Comparison of ENCODE assay signal across 9 mouse cellular contexts in the genomic region with DNA sequence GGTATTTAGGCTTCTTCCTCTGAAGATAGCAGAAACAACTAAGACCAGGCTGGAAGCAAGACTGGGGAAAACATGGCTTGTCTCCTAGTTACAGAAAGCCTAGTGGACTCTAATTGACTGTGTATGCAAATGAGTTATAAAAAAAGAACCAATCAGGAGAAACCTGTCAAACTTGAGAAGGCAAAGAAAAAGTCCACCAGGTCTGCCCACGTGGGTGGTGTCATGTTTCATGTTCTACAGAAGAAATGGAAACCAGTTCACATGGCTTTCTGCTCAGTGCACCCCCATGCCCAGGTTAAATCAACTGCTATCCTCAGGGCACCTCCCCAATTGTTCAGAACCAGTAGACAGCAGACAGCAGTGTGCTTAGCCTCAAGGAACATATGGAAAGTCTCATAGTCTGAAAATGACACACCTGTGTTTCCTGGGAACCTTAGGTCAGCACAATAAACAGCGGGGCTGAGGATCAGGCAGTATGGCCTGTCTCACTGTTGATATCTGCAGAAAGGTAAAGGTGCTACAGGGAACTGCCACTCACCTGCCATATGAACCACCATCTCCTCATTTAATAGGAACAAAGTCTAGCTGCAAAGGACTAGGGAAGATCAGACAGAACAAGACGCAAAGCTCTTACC. TPM values are rescaled to one million over a fixed set of nuclear protein-coding genes. Genes with fewer than 3 reads are reported as not detected.
DNase-seq lines count a peak whose midpoint lies in the region; ATAC-seq and TF ChIP-seq lines count a peak whose summit lies in the region.
"Had no signal": no experiment of that assay in that cellular context is flagged by ENCODE, and none has a peak within 500 bp of the region (broad histone marks: within the 10 kb centered on the region; RNA-seq: fewer than 3 reads in every experiment).

No protein-coding gene starts in this region.

- H3K36me3 ChIP-seq in hindbrain, embryonic 10.5 days: 0 out of 2 replicates have a peak, but pooled peaks cover 6% of the 10 kb centered on the region
- H3K36me3 ChIP-seq in hindbrain, embryonic 16.5 days (ENCODE audit: control insufficient read depth, insufficient read depth, low read length): no peaks in the 10 kb centered on the region
- H3K36me3 ChIP-seq in kidney, embryonic 15.5 days: no peaks in the 10 kb centered on the region
- no peaks in the 10 kb centered on the region for H3K36me3 ChIP-seq in midbrain, embryonic 15.5 days (replicated peaks)
- H3K36me3 ChIP-seq: heart, embryonic 15.5 days had no signal

- TF ChIP-seq CTCF in cerebellum, adult 2 months (IDR thresholded peaks at IDR 0.05; ENCODE audit: borderline replicate concordance, insufficient read depth, low read depth, low read length): no peak

- DNase-seq in hindbrain, embryonic 10.5 days (ENCODE audit: low spot score): peak; percentile 27
- DNase-seq in embryo, embryonic 10.5 days (ENCODE audit: low spot score): peak; percentile 76
- DNase-seq in lung, postnatal 4 days: peak; percentile 32 to 36
- DNase-seq in gastrocnemius, postnatal 10 days: no peak
- DNase-seq in cerebellum, adult 2 months: no peak

- ATAC-seq in hindbrain, embryonic 16.5 days: no peak
- ATAC-seq in kidney, embryonic 15.5 days (replicated peaks; ENCODE audit: low FRiP score): peak; percentile 84
- no peak for ATAC-seq in midbrain, embryonic 15.5 days (replicated peaks)

- no peak overlapping the region for H3K9ac ChIP-seq in hindbrain, embryonic 16.5 days (ENCODE audit: low read depth, low read length)
- H3K9ac ChIP-seq in kidney, embryonic 15.5 days: no peak overlapping the region
- H3K9ac ChIP-seq in midbrain, embryonic 15.5 days: no peak overlapping the region
- H3K9ac ChIP-seq: heart, embryonic 15.5 days had no signal

- peaks cover 9% of the 10 kb centered on the region; the same call in 1 of the 2 replicates for H3K4me1 ChIP-seq in hindbrain, embryonic 10.5 days (replicated peaks)
- H3K4me1 ChIP-seq in hindbrain, embryonic 16.5 days (ENCODE audit: control insufficient read depth, insufficient read depth, low read depth, low read length): no peaks in the 10 kb centered on the region
- peaks cover 34% of the 10 kb centered on the region for H3K4me1 ChIP-seq in kidney, embryonic 15.5 days
- peaks cover 4% of the 10 kb centered on the region; the same call in 1 of the 2 replicates for H3K4me1 ChIP-seq in cerebellum, adult 2 months (ENCODE audit: control insufficient read depth, insufficient read depth, low read length)
- H3K4me1 ChIP-seq in midbrain, embryonic 15.5 days: no peaks in the 10 kb centered on the region

- 72% methylated on average over 3 of the region's 3 CpGs for WGBS in hindbrain, embryonic 10.5 days
- WGBS in hindbrain, embryonic 16.5 days: 73% methylated on average over 3 of the region's 3 CpGs
- WGBS in kidney, embryonic 15.5 days: 53% methylated on average over 3 of the region's 3 CpGs
- 75% methylated on average over 3 of the region's 3 CpGs for WGBS in cerebellum, adult 2 months
- WGBS in midbrain, embryonic 15.5 days: 74% methylated on average over 3 of the region's 3 CpGs

- H3K27me3 ChIP-seq in hindbrain, embryonic 10.5 days (ENCODE audit: insufficient read depth, poor library complexity, severe bottlenecking): no peaks in the 10 kb centered on the region
- no peaks in the 10 kb centered on the region for H3K27me3 ChIP-seq in hindbrain, embryonic 16.5 days (replicated peaks; ENCODE audit: control insufficient read depth, insufficient read depth, low read length)
- H3K27me3 ChIP-seq in kidney, embryonic 15.5 days: no peaks in the 10 kb centered on the region
- no peaks in the 10 kb centered on the region for H3K27me3 ChIP-seq in cerebellum, adult 2 months (ENCODE audit: control insufficient read depth, insufficient read depth, low read length)
- no peaks in the 10 kb centered on the region for H3K27me3 ChIP-seq in midbrain, embryonic 15.5 days (replicated peaks)
- H3K27me3 ChIP-seq: heart, embryonic 15.5 days had no signal

- no peak overlapping the region for H3K27ac ChIP-seq in hindbrain, embryonic 10.5 days
- no peak overlapping the region for H3K27ac ChIP-seq in hindbrain, embryonic 16.5 days (ENCODE audit: low read depth, low read length)
- peak overlapping the region; percentile 62 for H3K27ac ChIP-seq in kidney, embryonic 15.5 days
- no peak overlapping the region for H3K27ac ChIP-seq in cerebellum, adult 2 months (ENCODE audit: insufficient read depth, low read length)
- no peak overlapping the region for H3K27ac ChIP-seq in midbrain, embryonic 15.5 days

- TF ChIP-seq POLR2A in cerebellum, adult 2 months (IDR thresholded peaks at IDR 0.05; ENCODE audit: borderline replicate concordance, insufficient read depth, low read length): no peak

- H3K4me3 ChIP-seq in hindbrain, embryonic 10.5 days: no peak overlapping the region
- no peak overlapping the region for H3K4me3 ChIP-seq in hindbrain, embryonic 16.5 days (ENCODE audit: low read length)
- no peak overlapping the region for H3K4me3 ChIP-seq in kidney, embryonic 15.5 days (replicated peaks)
- H3K4me3 ChIP-seq in cerebellum, adult 2 months (replicated peaks; ENCODE audit: insufficient read depth, low read depth, low read length): no peak overlapping the region
- H3K4me3 ChIP-seq in midbrain, embryonic 15.5 days: no peak overlapping the region
- H3K4me3 ChIP-seq: heart, embryonic 15.5 days had no signal

- H3K4me2 ChIP-seq in hindbrain, embryonic 16.5 days (ENCODE audit: low read length): no peak overlapping the region
- H3K4me2 ChIP-seq in kidney, embryonic 15.5 days: no peak overlapping the region
- H3K4me2 ChIP-seq in midbrain, embryonic 15.5 days: no peak overlapping the region
- H3K4me2 ChIP-seq: heart, embryonic 15.5 days had no signal

- no peaks in the 10 kb centered on the region for H3K9me3 ChIP-seq in hindbrain, embryonic 10.5 days
- H3K9me3 ChIP-seq in hindbrain, embryonic 16.5 days (ENCODE audit: control insufficient read depth, low read length): no peaks in the 10 kb centered on the region
- no peaks in the 10 kb centered on the region for H3K9me3 ChIP-seq in kidney, embryonic 15.5 days (replicated peaks)
- no peaks in the 10 kb centered on the region for H3K9me3 ChIP-seq in midbrain, embryonic 15.5 days
- H3K9me3 ChIP-seq: heart, embryonic 15.5 days had no signal

RNA-seq across cellular contexts. Expression of a gene that starts 11.7 kb away (rescaled TPM):
- 24.0 and 28.8 TPM in 2 replicates for polyA plus RNA-seq in hindbrain, embryonic 10.5 days (2016; fragmentation: Nextera tagmentation; extraction: Ambion mirVana)
- 15.0 and 21.2 TPM in 2 replicates for polyA plus RNA-seq in hindbrain, embryonic 16.5 days (2015; fragmentation: Nextera tagmentation; extraction: Ambion mirVana)
- polyA plus RNA-seq in kidney, embryonic 15.5 days (2015; fragmentation: Nextera tagmentation; extraction: Ambion mirVana): 22.8 and 24.2 TPM in 2 replicates
- total RNA-seq in gastrocnemius, postnatal 10 days (2021): 10 to 100 TPM; 20.6 to 27.9 TPM
- polyA plus RNA-seq in cerebellum, adult 2 months (2012; rRNA removed): 16.8 and 23.1 TPM in 2 replicates
- 22.0 and 22.5 TPM in 2 replicates for polyA plus RNA-seq in midbrain, embryonic 15.5 days (2015; fragmentation: Nextera tagmentation; extraction: Ambion mirVana)

RNA-seq across cellular contexts. Expression of a gene that starts 51.6 kb away (rescaled TPM):
- polyA plus RNA-seq in hindbrain, embryonic 10.5 days (2016; fragmentation: Nextera tagmentation; extraction: Ambion mirVana): 12.3 and 15.6 TPM in 2 replicates
- 50.1 and 53.5 TPM in 2 replicates for polyA plus RNA-seq in hindbrain, embryonic 16.5 days (2015; fragmentation: Nextera tagmentation; extraction: Ambion mirVana)
- 13.2 and 14.3 TPM in 2 replicates for polyA plus RNA-seq in kidney, embryonic 15.5 days (2015; fragmentation: Nextera tagmentation; extraction: Ambion mirVana)
- total RNA-seq in gastrocnemius, postnatal 10 days (2021): 10 to 100 TPM; 14.1 to 17.2 TPM
- 183 and 188 TPM in 2 replicates for polyA plus RNA-seq in cerebellum, adult 2 months (2012; rRNA removed)
- 46.5 and 49.4 TPM in 2 replicates for polyA plus RNA-seq in midbrain, embryonic 15.5 days (2015; fragmentation: Nextera tagmentation; extraction: Ambion mirVana)

Comparison
In these comparisons a context has a peak if more than half of its experiments do, and no peak if none do; other contexts are left out.
1. DNase-seq: peak in hindbrain, embryonic 10.5 days (single experiment), embryo, embryonic 10.5 days (single experiment) and lung, postnatal 4 days (2 of 2); none in gastrocnemius, postnatal 10 days (single experiment) and cerebellum, adult 2 months (0 of 2).